Mouse (Mus musculus): ENCODE data around the gene Tmem235. TPM values are rescaled to one million over a fixed set of nuclear protein-coding genes. Genes with fewer than 3 reads are reported as not detected.

Tmem235 gene
- total RNA-seq, 2 experiments from 2014 or later, result not detected

GRCm38 (mm10) chr11:117891581-117892175, 31.1 kb downstream of the Tmem235 start:
- DNase-seq, result no peak

GRCm38 (mm10) chr11:117892199-117892598, 31.6 kb downstream of the Tmem235 start:
- DNase-seq, result no peak

- DNase-seq, result no peak
Measured at GRCm38 (mm10) chr11:117894676-117895075, 34.1 kb downstream of the Tmem235 start.

DNA sequence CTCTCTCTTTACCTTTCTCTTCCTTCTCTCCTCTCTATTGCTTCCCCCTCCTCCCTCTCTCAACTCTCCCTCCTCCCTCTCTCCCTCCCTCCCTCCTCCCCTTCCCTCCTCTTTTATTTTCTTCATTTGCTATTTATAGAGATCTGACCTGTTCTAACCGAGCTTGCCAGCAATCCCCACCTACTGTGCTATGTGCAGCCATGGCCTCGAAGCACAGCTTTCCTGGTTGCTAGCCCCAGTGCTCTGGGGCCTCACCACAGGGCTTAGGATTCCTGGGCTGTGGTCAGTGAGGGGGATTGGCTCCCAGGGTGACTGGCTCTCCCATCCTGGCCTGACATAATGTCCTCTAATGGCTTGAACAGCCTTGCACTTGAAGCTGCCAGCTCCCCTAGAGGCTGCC, 36.0 kb downstream of the Tmem235 start:
- no peak for DNase-seq

DNA sequence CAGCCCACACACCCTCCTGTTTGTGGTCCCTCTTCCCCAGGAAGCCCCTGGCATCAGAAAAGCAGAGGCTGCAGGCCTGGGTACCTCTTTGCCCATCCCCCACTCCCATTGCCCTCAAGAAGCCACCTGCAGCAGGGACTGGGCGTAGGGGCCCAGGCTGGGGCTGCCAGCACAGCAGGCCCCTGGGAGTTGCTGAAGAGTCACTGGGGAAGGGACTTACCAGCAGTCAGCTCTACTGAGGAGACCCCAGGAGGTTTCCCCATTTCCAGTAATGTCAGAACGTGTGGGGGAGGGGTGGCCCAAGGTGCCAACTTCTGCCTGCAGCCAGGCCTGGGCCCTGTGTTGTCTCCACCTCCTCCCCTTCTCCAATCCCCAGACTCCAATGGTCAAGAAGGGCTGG, 41.7 kb downstream of the Tmem235 start:
- no peak for DNase-seq

DNA sequence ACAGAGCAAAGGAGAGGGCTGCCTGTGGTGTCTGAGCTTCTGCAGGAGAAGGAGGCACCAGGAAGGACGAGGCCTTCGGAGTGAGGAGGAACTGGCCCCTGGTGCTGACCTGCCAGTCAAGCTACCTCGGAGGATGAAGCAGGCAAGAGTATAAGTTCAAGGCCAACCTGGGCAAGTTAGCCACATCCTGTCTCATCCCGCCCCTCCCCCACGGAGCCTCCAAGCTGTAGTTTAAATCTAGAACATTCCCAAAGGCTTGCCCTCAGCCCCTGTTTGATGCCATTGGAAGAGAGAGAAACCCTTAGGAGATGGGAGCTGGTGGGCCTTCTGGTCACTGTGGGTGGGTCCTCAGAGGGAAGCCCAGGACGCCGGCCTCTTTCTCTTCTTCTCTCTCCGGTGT, 43.9 kb downstream of the Tmem235 start:
- DNase-seq, result no peak

DNA sequence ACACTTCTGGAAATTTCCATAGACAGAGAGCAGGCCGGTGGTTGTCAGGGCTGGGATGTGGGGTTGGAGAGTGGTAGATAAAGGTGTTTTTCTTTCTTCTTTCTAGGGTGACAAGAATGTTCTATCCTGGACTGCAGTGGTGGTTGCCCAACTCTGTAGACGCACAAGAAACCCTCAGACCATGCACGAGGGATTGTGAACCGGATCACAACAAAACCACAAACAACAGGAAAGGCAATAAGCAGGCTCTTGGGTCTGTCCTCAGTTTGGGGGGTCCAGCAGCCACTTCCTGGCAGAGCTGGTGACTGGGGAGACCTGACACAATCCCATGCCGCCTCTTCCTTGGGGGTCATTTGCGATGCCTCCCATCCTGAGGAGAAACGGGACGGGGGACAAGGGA, 48.8 kb downstream of the Tmem235 start:
- no peak for DNase-seq

DNA sequence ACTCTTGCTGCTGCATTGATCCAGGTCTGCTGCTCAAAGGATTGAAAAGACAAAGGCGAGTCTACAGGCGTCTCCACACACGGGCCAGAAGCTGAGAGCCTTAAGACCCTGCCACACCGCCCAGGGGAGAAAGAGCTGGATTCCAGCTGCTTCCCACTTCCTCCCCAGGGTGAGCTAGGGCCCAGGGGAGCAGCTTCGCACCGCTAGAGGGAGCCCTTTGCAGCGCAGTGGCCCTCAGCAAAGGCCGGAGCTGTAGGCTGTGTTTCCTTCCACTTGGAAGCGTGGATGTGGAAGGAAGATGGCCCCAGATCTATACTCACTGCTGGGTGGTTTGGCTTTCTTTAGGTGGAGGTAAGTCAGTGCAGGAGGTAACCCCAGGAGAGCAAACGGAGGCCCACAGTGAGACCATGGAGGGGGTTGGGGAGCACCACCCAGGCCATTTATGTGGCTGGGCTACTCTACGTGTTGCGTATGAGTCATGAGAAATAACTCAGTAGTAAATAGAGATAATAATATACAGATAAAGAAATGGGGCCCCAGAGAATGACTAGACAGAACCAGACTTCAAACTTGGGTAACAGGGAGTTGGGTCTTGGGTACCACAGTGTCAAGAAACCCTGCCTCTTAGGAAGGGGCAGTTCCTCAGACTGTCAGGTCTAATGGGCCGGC, 52.3 kb downstream of the Tmem235 start:
- peak; percentile 89 for DNase-seq

DNA sequence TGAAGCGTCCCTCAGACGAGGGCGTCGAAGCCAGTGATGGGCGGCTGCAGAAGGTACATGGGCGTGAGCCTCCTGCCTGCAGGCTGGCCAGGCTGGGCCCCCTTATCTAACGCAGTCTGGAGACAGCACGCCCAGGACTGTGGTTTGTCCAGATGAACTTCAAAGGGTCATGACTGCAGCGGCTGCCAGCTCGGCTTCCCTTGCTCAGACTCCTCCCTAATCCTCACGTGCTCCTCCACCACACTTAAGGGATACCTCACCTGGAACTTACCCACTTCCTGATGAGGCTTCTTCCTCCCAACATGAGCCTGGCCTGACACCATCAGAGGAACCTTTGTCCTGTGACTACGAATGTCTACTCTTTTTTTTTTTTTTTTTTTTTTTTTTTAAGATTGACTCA, 54.0 kb downstream of the Tmem235 start:
- DNase-seq, result no peak

Other genes with a start within 250 kb of the Tmem235 start
- 10 to 100 TPM; 20.5 to 25.8 TPM for gene Tnrc6c, start 206.5 kb upstream of the Tmem235 start, total RNA-seq (2021)
- gene Tmc8, start 78.7 kb upstream of the Tmem235 start, total RNA-seq (2021), result 1 to 10 TPM; 1.2 to 1.7 TPM
- 10 to 100 TPM; 17.2 to 20.9 TPM for gene Tmc6, start 78.6 kb upstream of the Tmem235 start, total RNA-seq (2021)
- gene 6030468B19Rik, start 63.1 kb upstream of the Tmem235 start, total RNA-seq (2021), result not detected
- 1 to 10 TPM; 1.2 to 3.3 TPM for gene Gm20708, start 51.1 kb upstream of the Tmem235 start, total RNA-seq (2021)
- gene Syngr2, start 51.1 kb upstream of the Tmem235 start, total RNA-seq (2021), result 10 to 100 TPM; 90.3 to 95.1 TPM
- 1 to 10 TPM; 5.1 to 5.3 TPM for gene Afmid, start 34.8 kb upstream of the Tmem235 start, total RNA-seq (2021)
- gene Tk1, start 34.7 kb upstream of the Tmem235 start, total RNA-seq (2021), result 10 to 100 TPM; 14.3 to 20.5 TPM
- gene Birc5, start 11.5 kb upstream of the Tmem235 start, total RNA-seq (2021), result 10 to 100 TPM; 11.4 to 13.2 TPM
- gene Tha1, start 12.7 kb downstream of the Tmem235 start, total RNA-seq (2021), result 1 to 10 TPM; 4.7 to 5.6 TPM
- gene Socs3, start 109.3 kb downstream of the Tmem235 start, total RNA-seq (2021), result 1 to 10 TPM; 6.2 to 9.8 TPM
- gene Pgs1, start 125.5 kb downstream of the Tmem235 start, total RNA-seq (2021), result 10 to 100 TPM; 17.8 to 21.6 TPM

Data from gastrocnemius, postnatal 10 days (tissue).